In the genomic region with DNA sequence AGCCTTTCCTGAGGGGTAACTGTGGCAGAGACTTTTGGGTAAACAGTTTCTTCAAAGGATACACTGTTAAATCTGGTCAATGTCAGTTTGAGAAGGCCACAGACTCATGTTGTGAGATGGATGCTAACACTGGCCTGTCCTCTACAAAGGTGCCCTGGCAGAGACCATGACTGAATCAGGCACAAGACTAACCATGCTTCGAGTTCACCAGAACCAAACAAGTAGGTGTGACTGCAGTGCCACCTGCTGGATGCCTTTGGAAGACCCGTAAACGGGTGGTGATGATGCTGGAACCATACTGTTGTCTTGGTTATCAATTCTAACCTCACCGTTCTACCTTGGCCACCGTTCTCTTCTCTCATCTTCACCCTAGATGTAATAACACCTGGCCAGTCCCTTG, we compare ENCODE assay signal across 8 mouse cellular contexts. TPM values are rescaled to one million over a fixed set of nuclear protein-coding genes. Genes with fewer than 3 reads are reported as not detected.
A peak's percentile ranks its signal among the peaks of the same experiment; 100 is the strongest.
DNase-seq lines count a peak whose midpoint lies in the region; TF ChIP-seq lines count a peak whose summit lies in the region.

No protein-coding gene starts in this region.

- H3K27me3 ChIP-seq in testis, adult 2 months (ENCODE audit: control insufficient read depth, insufficient read depth, low read length), result no peaks in the 10 kb centered on the region
- no peaks in the 10 kb centered on the region for H3K27me3 ChIP-seq in kidney, adult 2 months (replicated peaks; ENCODE audit: control insufficient read depth, insufficient read depth, low read length)
- H3K27me3 ChIP-seq in limb, embryonic 10.5 days (ENCODE audit: low read depth, poor library complexity, severe bottlenecking), result no peaks in the 10 kb centered on the region
- H3K27me3 ChIP-seq in splenic B cell, adult 2 months (ENCODE audit: control insufficient read depth, insufficient read depth, low read length, poor library complexity, severe bottlenecking), result no peaks in the 10 kb centered on the region

- no peak overlapping the region for H3K27ac ChIP-seq in testis, adult 2 months (ENCODE audit: control insufficient read depth, insufficient read depth, low read depth, low read length)
- H3K27ac ChIP-seq in kidney, adult 2 months (ENCODE audit: insufficient read depth, low read depth, low read length), result no peak overlapping the region
- H3K27ac ChIP-seq in limb, embryonic 10.5 days, result no peak overlapping the region

- no peak for TF ChIP-seq POLR2A in testis, adult 2 months (IDR thresholded peaks at IDR 0.05; ENCODE audit: control insufficient read depth, low read depth, low read length)
- TF ChIP-seq POLR2A in kidney, adult 2 months (IDR thresholded peaks at IDR 0.05; ENCODE audit: low read depth, low read length), result no peak

- peak; percentile 81; the same call in 1 of the 2 replicates for TF ChIP-seq CTCF in testis, adult 2 months (IDR thresholded peaks at IDR 0.05; ENCODE audit: control insufficient read depth, insufficient read depth, insufficient replicate concordance, low read depth, low read length)
- TF ChIP-seq CTCF in kidney, adult 2 months (conservative IDR thresholded peaks at IDR 0.05; ENCODE audit: insufficient read depth, insufficient read length, low read depth, low read length), result peak; percentile 99

- no peak for DNase-seq in testis, postnatal 14 days (ENCODE audit: low spot score)
- DNase-seq in cerebellum, postnatal 4 days (ENCODE audit: low spot score in 2 of 2), result peak; percentile 88 to 89
- peak; percentile 35 to 37 for DNase-seq in gastrocnemius, adult 8-10 months (ENCODE audit: low spot score in 2 of 2)
- peak; percentile 82 for DNase-seq in kidney, adult 2 months
- DNase-seq in limb, embryonic 10.5 days (ENCODE audit: low spot score), result peak; percentile 86
- DNase-seq in naive thymus-derived CD4-positive, alpha-beta T cell, adult 2 months (ENCODE audit: low read depth), result peak; percentile 62
- DNase-seq in splenic B cell, adult 2 months (ENCODE audit: low read depth, low spot score), result peak; percentile 69

- 12% methylated on average over 5 of the region's 5 CpGs for WGBS in kidney, adult 2 months
- WGBS in limb, embryonic 10.5 days, result 24% methylated on average over 5 of the region's 5 CpGs

- no peaks in the 10 kb centered on the region for H3K36me3 ChIP-seq in testis, adult 2 months (ENCODE audit: control insufficient read depth, insufficient read depth, low read length)
- no peaks in the 10 kb centered on the region for H3K36me3 ChIP-seq in kidney, adult 2 months (ENCODE audit: control insufficient read depth, insufficient read depth, low read length)
- H3K36me3 ChIP-seq in limb, embryonic 10.5 days, result no peaks in the 10 kb centered on the region
- no peaks in the 10 kb centered on the region for H3K36me3 ChIP-seq in splenic B cell, adult 2 months (ENCODE audit: control insufficient read depth, insufficient read depth, low read length, poor library complexity, severe bottlenecking)

- no peaks in the 10 kb centered on the region for H3K4me1 ChIP-seq in testis, adult 2 months (ENCODE audit: control insufficient read depth, insufficient read depth, low read length)
- no peaks in the 10 kb centered on the region for H3K4me1 ChIP-seq in kidney, adult 2 months (ENCODE audit: control insufficient read depth, insufficient read depth, low read length)
- peaks cover 20% of the 10 kb centered on the region for H3K4me1 ChIP-seq in limb, embryonic 10.5 days

- H3K4me3 ChIP-seq in testis, adult 2 months (ENCODE audit: control insufficient read depth, low read depth, low read length), result no peak overlapping the region
- H3K4me3 ChIP-seq in kidney, adult 2 months (ENCODE audit: insufficient read depth, low read depth, low read length), result no peak overlapping the region
- no peak overlapping the region for H3K4me3 ChIP-seq in limb, embryonic 10.5 days

- no peaks in the 10 kb centered on the region for H3K9me3 ChIP-seq in limb, embryonic 10.5 days (replicated peaks)

RNA-seq across cellular contexts. Expression of a gene that starts 16.8 kb away (rescaled TPM):
- polyA plus RNA-seq in testis, adult 2 months (2012; rRNA removed), result 0.91 and 1.0 TPM in 2 replicates
- total RNA-seq in gastrocnemius, adult 8-10 months (2022), result under 1 TPM in 2 of 4 experiments, not detected in 2; 0.09 to 0.15 TPM
- polyA plus RNA-seq in kidney, adult 2 months (2012; rRNA removed), result 37.8 and 42.6 TPM in 2 replicates
- polyA plus RNA-seq in limb, embryonic 10.5 days (2016; fragmentation: Nextera tagmentation; extraction: Ambion mirVana), result 0.65 and 1.3 TPM in 2 replicates

Comparison
In these comparisons a context has a peak if more than half of its experiments do, and no peak if none do; other contexts are left out.
1. RNA of a gene that starts 16.8 kb away (polyA plus RNA-seq): 37.8 to 42.6 TPM in kidney, adult 2 months; 0.65 to 1.3 TPM in limb, embryonic 10.5 days and 0.91 to 1.0 TPM in testis, adult 2 months; every median in the first group is over 10 times any median in the second.